Mouse (Mus musculus) heart, adult 2 months (tissue): ENCODE measurements around the gene Rgs3.

ENCODE experiments used
- CTCF ChIP-seq: fragments of 200-600 bp; IDR thresholded peaks from 2 replicates; pipeline ENCODE4 v1.8.1; 2022; ENCODE audit warnings: antibody characterized with exemption, mild to moderate bottlenecking, moderate library complexity
- EP300 ChIP-seq: fragments of 200-500 bp; IDR thresholded peaks from 2 replicates; pipeline ENCODE4 v1.6.1; 2011; ENCODE audit warnings: low read depth, low read length, control low read depth; ENCODE audit not compliant: insufficient read depth
- POLR2A ChIP-seq: fragments of 200-500 bp; IDR thresholded peaks from 2 replicates; pipeline ENCODE4 v1.6.1; 2011; ENCODE audit warnings: mild to moderate bottlenecking, low read depth, low read length, control low read depth; ENCODE audit not compliant: insufficient read depth

DNA sequence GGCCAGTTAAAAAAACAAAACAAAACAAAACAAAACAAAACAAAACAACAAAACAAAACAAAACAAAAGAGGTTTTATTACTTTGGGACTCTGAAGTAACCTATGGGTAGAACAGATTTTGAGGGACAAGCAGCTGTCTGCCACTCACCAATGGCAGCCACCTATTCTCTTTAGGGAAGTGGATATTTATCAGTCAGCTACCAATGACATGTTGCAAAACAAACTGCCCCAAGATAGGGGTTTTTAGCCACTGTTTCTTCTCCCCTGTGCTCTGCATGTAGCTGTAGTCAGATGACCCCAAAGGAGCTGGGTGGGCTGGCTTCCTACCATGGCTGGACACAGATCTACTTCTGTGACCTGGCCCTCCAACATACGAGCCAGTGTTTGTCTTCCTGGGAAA, 149.3 kb downstream of the Rgs3 start:
- TF ChIP-seq CTCF (no peak), POLR2A (no peak), EP300 (no peak)
